Comparison of ENCODE assay signal across 17 mouse cellular contexts in the genomic region with DNA sequence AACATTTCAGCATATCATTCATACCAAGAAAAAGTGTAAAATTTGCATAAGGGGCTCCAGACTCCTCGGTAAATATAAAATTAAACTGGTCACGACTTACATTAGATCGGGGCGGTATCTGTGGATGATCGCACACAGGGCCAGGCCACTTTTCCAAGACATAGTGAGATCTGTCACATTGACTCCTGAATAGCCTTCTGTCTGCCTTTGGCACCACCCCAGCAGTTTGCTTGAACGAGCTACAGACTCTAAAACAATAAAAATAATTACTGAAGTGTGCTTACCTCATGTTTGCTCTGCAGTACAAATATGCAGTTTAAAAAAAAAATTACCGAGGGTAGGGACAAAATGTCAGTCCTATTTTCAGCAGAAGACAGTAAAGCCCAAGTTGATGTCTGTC.
DNase-seq lines count a peak whose midpoint lies in the region; ATAC-seq lines count a peak whose summit lies in the region.
"Had no signal": no experiment of that assay in that cellular context is flagged by ENCODE, and none has a peak within 500 bp of the region (broad histone marks: within the 10 kb centered on the region; RNA-seq: fewer than 3 reads in every experiment).

No protein-coding gene starts in this region.

- no peak overlapping the region for H3K4me2 ChIP-seq in hindbrain, embryonic 15.5 days
- no peak overlapping the region for H3K4me2 ChIP-seq in neural tube, embryonic 14.5 days (ENCODE audit: low read depth, low read length)
- no peak overlapping the region for H3K4me2 ChIP-seq in neural tube, embryonic 15.5 days
- H3K4me2 ChIP-seq: heart, embryonic 12.5 days; kidney, embryonic 15.5 days; midbrain, embryonic 12.5 days; neural tube, embryonic 12.5 days; stomach, embryonic 15.5 days had no signal

- peaks cover 21% of the 10 kb centered on the region for H3K4me1 ChIP-seq in hindbrain, embryonic 15.5 days (replicated peaks)
- H3K4me1 ChIP-seq in hindbrain, embryonic 10.5 days (replicated peaks), result peaks cover 14% of the 10 kb centered on the region
- peaks cover 8% of the 10 kb centered on the region; the same call in 1 of the 2 replicates for H3K4me1 ChIP-seq in neural tube, embryonic 14.5 days (ENCODE audit: control insufficient read depth, insufficient read depth, low read length)
- peaks cover 20% of the 10 kb centered on the region for H3K4me1 ChIP-seq in neural tube, embryonic 15.5 days
- H3K4me1 ChIP-seq: stomach, embryonic 15.5 days had no signal

- no peak overlapping the region for H3K4me3 ChIP-seq in hindbrain, embryonic 15.5 days
- no peak overlapping the region for H3K4me3 ChIP-seq in hindbrain, embryonic 10.5 days
- H3K4me3 ChIP-seq in neural tube, embryonic 14.5 days (ENCODE audit: low read depth, low read length), result no peak overlapping the region
- no peak overlapping the region for H3K4me3 ChIP-seq in neural tube, embryonic 15.5 days (replicated peaks)
- H3K4me3 ChIP-seq: heart, embryonic 12.5 days; kidney, embryonic 15.5 days; midbrain, embryonic 12.5 days; neural tube, embryonic 12.5 days; stomach, embryonic 15.5 days had no signal

- no peak for DNase-seq in hindbrain, embryonic 10.5 days (ENCODE audit: low spot score)
- peak; percentile 83 for DNase-seq in cerebellum, adult 9-10 months
- no peak for DNase-seq in MN1 (ENCODE audit: low spot score)
- no peak for DNase-seq in spleen, postnatal 36 days (ENCODE audit: low spot score in 2 of 2)
- DNase-seq: kidney, postnatal 4 days; liver, postnatal 0 days; lung, postnatal 10 days had no signal

- 53% methylated on average over 7 of the region's 7 CpGs for WGBS in hindbrain, embryonic 15.5 days
- WGBS in hindbrain, embryonic 10.5 days, result 85% methylated on average over 7 of the region's 7 CpGs
- 56% methylated on average over 7 of the region's 7 CpGs for WGBS in neural tube, embryonic 14.5 days
- WGBS in neural tube, embryonic 15.5 days, result 52% methylated on average over 7 of the region's 7 CpGs

- H3K36me3 ChIP-seq in hindbrain, embryonic 15.5 days, result peaks cover 57% of the 10 kb centered on the region
- peaks cover 75% of the 10 kb centered on the region for H3K36me3 ChIP-seq in hindbrain, embryonic 10.5 days
- H3K36me3 ChIP-seq in neural tube, embryonic 14.5 days (ENCODE audit: control insufficient read depth, insufficient read depth, low read length), result peaks cover 34% of the 10 kb centered on the region
- peaks cover 67% of the 10 kb centered on the region for H3K36me3 ChIP-seq in neural tube, embryonic 15.5 days

- H3K27ac ChIP-seq in hindbrain, embryonic 15.5 days (replicated peaks), result no peak overlapping the region
- H3K27ac ChIP-seq in hindbrain, embryonic 10.5 days, result no peak overlapping the region
- H3K27ac ChIP-seq in neural tube, embryonic 14.5 days (ENCODE audit: low read depth, low read length), result no peak overlapping the region
- no peak overlapping the region for H3K27ac ChIP-seq in neural tube, embryonic 15.5 days (replicated peaks)
- H3K27ac ChIP-seq: kidney, embryonic 15.5 days; midbrain, embryonic 12.5 days; neural tube, embryonic 12.5 days; stomach, embryonic 15.5 days had no signal

- 0 out of 2 replicates have a peak, but pooled peaks have one; percentile 41 for ATAC-seq in hindbrain, embryonic 15.5 days (ENCODE audit: low FRiP score, low read depth)
- 0 out of 2 replicates have a peak, but pooled peaks have one; percentile 16 for ATAC-seq in neural tube, embryonic 14.5 days (ENCODE audit: low read depth)
- ATAC-seq in neural tube, embryonic 15.5 days (ENCODE audit: low FRiP score), result no peak
- ATAC-seq: intestine, postnatal 0 days; liver, postnatal 0 days had no signal

- H3K9ac ChIP-seq in hindbrain, embryonic 15.5 days, result no peak overlapping the region
- H3K9ac ChIP-seq in neural tube, embryonic 14.5 days (replicated peaks; ENCODE audit: low read depth, low read length), result no peak overlapping the region
- no peak overlapping the region for H3K9ac ChIP-seq in neural tube, embryonic 15.5 days (replicated peaks)
- H3K9ac ChIP-seq: kidney, embryonic 15.5 days; liver, postnatal 0 days; midbrain, embryonic 12.5 days; neural tube, embryonic 12.5 days; stomach, embryonic 15.5 days had no signal

- H3K27me3 ChIP-seq in hindbrain, embryonic 15.5 days, result no peaks in the 10 kb centered on the region
- H3K27me3 ChIP-seq in hindbrain, embryonic 10.5 days (ENCODE audit: insufficient read depth, poor library complexity, severe bottlenecking), result no peaks in the 10 kb centered on the region
- H3K27me3 ChIP-seq in neural tube, embryonic 14.5 days (ENCODE audit: control insufficient read depth, insufficient read depth, low read length), result no peaks in the 10 kb centered on the region
- H3K27me3 ChIP-seq in neural tube, embryonic 15.5 days (replicated peaks), result no peaks in the 10 kb centered on the region
- H3K27me3 ChIP-seq: heart, embryonic 12.5 days; kidney, embryonic 15.5 days; midbrain, embryonic 12.5 days; neural tube, embryonic 12.5 days; Patski; stomach, embryonic 15.5 days had no signal

- H3K9me3 ChIP-seq in hindbrain, embryonic 15.5 days, result no peaks in the 10 kb centered on the region
- no peaks in the 10 kb centered on the region for H3K9me3 ChIP-seq in hindbrain, embryonic 10.5 days
- no peaks in the 10 kb centered on the region for H3K9me3 ChIP-seq in neural tube, embryonic 14.5 days (ENCODE audit: control insufficient read depth, low read length)
- H3K9me3 ChIP-seq in neural tube, embryonic 15.5 days (replicated peaks), result no peaks in the 10 kb centered on the region
- H3K9me3 ChIP-seq: heart, embryonic 12.5 days; kidney, embryonic 15.5 days; midbrain, embryonic 12.5 days; neural tube, embryonic 12.5 days; stomach, embryonic 15.5 days had no signal
